Mouse (Mus musculus) cortical plate, adult 2 months (tissue): ENCODE measurements around the gene Kdm2b. TPM values are rescaled to one million over a fixed set of nuclear protein-coding genes. Genes with fewer than 3 reads are reported as not detected.

Experiments
- H3K27ac ChIP-seq: fragments of 200-500 bp; 2 replicates; pipeline ENCODE4 v1.5.1; 2012; ENCODE audit warnings: low read length, control low read depth, inconsistent platforms; ENCODE audit not compliant: insufficient read depth
- H3K4me1 ChIP-seq: fragments of 200-500 bp; 2 replicates; pipeline ENCODE4 v1.6.1; 2011; ENCODE audit warnings: low read length; ENCODE audit not compliant: control insufficient read depth, insufficient read depth
- H3K4me3 ChIP-seq: fragments of 200-500 bp; 2 replicates; pipeline ENCODE4 v1.5.1; 2011; ENCODE audit warnings: mild to moderate bottlenecking, low read length, control low read depth; ENCODE audit not compliant: insufficient read depth
- CTCF ChIP-seq: fragments of 200-500 bp; IDR thresholded peaks from 2 replicates; pipeline ENCODE4 v1.5.1; 2011; ENCODE audit warnings: mild to moderate bottlenecking, control low read depth, low read length; ENCODE audit not compliant: insufficient read depth; ENCODE audit errors: extremely low read depth
- POLR2A ChIP-seq: fragments of 200-500 bp; IDR thresholded peaks from 2 replicates; pipeline ENCODE4 v1.6.1; 2011; ENCODE audit warnings: mild to moderate bottlenecking, low read length, control low read depth; ENCODE audit not compliant: insufficient read depth; ENCODE audit errors: extremely low read depth
- polyA plus RNA-seq: library from polyadenylated mRNA; depleted of rRNA; stranded (reverse); fragments of >200 nt; gene quantifications from 2 replicates; pipeline ENCODE4 v1.2.3, GENCODE M21; 2012

Gene Kdm2b
- polyA plus RNA-seq, 1 experiment = 16.6 TPM

GRCm38 (mm10) chr5:122888612-122889214, 100.9 kb downstream of the Kdm2b start:
- TF ChIP-seq CTCF = no peak
- no peak for TF ChIP-seq POLR2A
- no peak overlapping the region for H3K27ac ChIP-seq
- no peak overlapping the region for H3K4me3 ChIP-seq
- no peaks in the 10 kb centered on the region for H3K4me1 ChIP-seq

DNA sequence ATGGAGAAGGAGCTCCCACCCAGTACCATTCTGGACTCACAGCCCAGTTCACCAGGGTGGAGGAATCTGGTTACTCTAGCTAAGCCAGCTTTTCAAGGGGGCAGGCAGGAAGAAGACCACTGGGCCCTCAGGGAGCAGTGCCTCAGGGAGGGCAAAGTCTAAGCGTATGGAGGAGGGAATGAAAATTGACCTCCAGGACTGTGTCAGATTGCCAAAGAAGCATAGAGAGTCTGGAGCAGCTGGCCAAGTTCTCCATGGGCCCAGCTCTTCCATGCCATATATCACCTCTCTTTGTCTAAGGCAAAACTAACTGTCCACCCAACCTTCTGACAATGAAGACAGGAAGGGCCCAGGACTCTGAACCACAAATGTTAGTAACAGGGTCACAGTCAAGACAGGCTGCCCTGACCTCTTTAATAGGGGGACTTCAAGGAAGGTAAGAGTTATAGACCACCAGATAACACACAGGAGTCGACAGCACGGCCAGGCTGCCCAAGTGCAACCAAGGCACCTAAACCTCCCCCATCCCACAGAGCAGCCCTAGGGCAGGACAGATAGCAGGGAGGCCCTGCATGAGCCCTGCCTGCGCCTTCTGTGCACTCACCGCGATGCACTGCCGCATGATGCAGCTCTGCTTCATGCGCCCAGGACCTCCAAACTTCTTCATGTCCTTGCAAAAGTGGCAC, 101.6 kb downstream of the Kdm2b start:
- TF ChIP-seq CTCF (no peak), POLR2A (no peak)
- H3K4me1 ChIP-seq = no peaks in the 10 kb centered on the region
- H3K27ac ChIP-seq = no peak overlapping the region
- H3K4me3 ChIP-seq = no peak overlapping the region

DNA sequence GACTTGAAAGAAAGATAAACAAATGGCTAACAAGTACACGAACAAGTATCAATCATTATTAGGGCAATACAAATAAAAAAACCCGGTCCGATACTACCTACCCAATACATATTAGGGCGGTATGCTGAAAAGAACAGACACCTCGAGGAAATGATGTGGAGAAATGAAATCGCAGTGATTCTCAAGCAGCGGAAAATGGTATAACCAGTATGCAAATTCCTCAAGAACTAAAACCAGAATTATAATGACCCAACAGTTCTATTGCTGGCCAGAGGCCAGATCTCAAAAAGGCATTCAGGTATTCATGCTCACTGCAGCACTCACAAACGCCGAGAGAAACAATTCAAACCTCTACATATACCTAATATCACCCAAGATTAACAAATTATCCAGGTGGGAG, 102.6 kb downstream of the Kdm2b start:
- no peaks in the 10 kb centered on the region for H3K4me1 ChIP-seq

GRCm38 (mm10) chr5:122884594-122885348, 104.9 kb downstream of the Kdm2b start:
- H3K4me1 ChIP-seq = no peaks in the 10 kb centered on the region
- no peak for TF ChIP-seq CTCF
- no peak for TF ChIP-seq POLR2A
- H3K4me3 ChIP-seq = no peak overlapping the region
- H3K27ac ChIP-seq = no peak overlapping the region

More for the DNA sequence above, 102.6 kb downstream of the Kdm2b start:
- H3K4me3 ChIP-seq = no peak overlapping the region
- TF ChIP-seq CTCF = no peak
- TF ChIP-seq POLR2A = no peak
- H3K27ac ChIP-seq = no peak overlapping the region

- Histone ChIP-seq H3K4me1 (no peaks in the 10 kb centered on the region), H3K4me3 (no peak overlapping the region), H3K27ac (no peak overlapping the region)
- no peak for TF ChIP-seq POLR2A
- TF ChIP-seq CTCF = no peak
These were observed 105.9 kb downstream of the Kdm2b start for GRCm38 (mm10) chr5:122883652-122884235.

DNA sequence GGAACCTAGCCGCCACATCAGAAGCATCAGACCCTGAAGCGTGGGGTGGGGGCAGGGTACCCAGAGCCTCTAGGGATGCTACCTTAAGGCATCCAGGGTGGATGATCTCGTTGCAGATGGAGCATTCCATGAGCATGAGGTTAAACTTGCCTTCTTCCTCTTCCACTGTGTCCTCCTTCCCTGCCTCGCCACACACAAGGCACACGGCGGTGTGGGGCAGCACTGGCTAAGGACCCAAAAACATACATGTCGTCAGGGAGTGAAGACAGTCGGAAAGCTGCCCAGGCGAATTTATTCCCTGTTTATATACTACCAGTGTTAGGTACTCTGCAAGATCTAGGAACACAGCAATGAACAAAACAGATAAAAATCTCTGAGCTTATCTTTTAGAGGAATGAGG, 106.4 kb downstream of the Kdm2b start:
- Histone ChIP-seq H3K4me1 (no peaks in the 10 kb centered on the region), H3K4me3 (no peak overlapping the region), H3K27ac (no peak overlapping the region)
- TF ChIP-seq POLR2A (no peak), CTCF (no peak)

DNA sequence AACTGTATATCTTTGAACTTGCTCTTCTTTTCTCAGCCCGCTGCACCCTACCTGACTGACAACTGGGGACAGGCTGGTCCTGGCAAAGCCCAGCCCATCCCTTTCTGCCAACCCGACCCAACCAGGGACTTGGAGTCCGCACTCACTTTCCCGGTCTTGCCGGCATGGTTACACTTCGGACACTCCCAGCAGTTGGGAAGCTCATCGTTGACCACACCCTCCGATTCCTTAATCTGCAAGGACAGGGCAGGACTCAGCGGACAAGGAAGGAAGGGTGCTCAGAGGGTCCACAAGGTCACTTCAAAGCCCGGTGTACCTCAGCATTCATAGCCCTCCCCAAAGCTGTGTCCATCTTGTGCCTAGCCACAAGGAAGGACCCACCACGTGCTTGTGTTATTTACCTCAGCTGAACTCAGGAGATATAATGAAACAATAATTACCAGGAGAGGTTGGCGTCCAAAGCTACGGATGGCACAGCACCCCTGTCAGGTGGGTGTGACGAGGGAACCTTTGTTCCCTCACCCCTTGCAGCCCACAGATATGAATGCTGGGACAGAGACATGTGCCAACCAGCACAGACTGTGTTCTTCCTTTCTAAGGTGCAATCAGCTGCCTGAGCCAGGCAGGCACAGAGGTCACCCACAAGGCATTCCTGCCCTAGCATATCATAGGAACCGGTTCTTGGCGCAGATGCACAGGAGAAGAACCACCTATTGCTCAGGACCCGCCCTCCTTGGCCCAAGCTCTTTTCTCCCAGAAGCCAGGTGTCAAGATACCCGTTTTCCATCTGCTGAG, 107.2 kb downstream of the Kdm2b start:
- no peak overlapping the region for H3K4me3 ChIP-seq

DNA sequence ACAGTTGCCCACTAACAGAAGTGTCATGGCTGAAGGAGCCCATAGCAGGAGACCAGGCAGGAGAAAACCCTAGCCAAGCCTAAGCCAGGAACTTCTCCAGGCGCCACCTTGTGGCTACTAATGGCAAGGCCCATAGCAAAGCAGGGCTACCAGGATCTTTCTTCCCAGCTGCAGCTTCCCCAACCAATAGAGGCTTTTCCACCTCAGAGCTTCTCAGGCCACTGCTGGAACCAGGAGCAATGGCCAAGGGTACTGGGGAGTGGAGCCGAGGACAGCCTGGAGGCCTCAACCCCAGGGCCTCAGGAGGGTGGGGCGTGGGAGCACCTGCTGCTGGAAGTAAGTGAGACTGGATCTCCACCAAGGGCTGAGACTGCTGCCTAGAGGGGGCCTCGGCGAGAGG, 108.3 kb downstream of the Kdm2b start:
- TF ChIP-seq CTCF = peak; percentile 82
- no peak for TF ChIP-seq POLR2A
- Histone ChIP-seq H3K4me3 (no peak overlapping the region), H3K4me1 (no peaks in the 10 kb centered on the region), H3K27ac (no peak overlapping the region)

More for the DNA sequence above, 107.2 kb downstream of the Kdm2b start:
- Histone ChIP-seq H3K4me1 (no peaks in the 10 kb centered on the region), H3K27ac (no peak overlapping the region)
- no peak for TF ChIP-seq CTCF
- TF ChIP-seq POLR2A = no peak
